Mouse (Mus musculus) layer of hippocampus, adult 9-10 months (tissue): ENCODE results near the gene Rps24.

Experiments
- DNase-seq: peaks from one replicate; pipeline ENCODE4 v3.0.0; 2022; ENCODE audit warnings: low spot score

Gene Rps24

DNA sequence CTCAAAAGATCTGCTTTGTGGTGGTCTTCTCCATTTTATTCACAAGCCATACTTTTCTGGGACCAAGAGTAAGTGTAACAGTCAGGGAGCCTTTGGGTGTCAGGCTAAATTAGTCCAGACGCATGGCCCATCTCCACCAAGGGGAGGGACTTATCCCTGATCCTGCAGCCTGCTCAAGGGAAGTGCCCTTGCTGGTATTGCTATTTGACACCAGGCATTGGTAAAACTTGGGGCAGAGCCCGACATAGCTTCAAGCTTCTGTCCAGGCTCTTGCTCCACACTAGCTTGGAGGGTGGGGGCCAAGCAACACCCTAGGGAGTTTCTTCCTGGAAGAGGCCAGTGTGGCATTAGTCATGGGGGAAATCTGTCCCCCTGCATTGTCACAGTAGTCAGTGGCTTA lies 23.8 kb downstream of the Rps24 start:
- DNase-seq = no peak

DNA sequence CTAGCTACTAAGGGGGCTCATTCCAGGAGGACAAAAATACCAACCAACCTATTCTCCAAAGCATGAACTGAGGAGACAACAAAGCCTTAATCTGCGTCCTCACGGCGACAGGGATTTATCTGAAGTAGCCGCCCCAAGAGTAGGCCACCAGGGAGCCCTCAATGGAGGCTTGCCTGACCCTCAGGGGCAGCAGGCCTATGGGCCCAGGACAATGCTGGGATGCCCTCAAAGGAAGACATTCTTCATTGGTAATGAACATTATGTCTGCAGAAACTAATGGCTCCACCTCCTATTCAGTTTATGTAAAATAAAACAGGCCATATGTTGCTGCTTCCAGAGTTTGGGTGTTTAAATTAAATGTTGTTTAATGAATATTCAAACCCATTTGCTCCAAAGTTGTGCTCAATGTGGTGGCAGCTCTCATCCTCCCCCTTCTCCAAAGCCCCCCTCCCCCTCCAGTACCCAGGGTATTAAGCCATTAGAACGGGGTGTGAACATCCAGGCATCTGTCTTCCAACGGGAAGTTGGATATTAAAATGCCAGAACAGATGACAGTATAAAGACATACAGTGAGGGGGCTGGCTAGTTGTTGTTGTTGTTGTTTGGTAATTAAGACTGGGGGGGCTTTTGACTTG lies 25.7 kb downstream of the Rps24 start:
- no peak for DNase-seq

DNA sequence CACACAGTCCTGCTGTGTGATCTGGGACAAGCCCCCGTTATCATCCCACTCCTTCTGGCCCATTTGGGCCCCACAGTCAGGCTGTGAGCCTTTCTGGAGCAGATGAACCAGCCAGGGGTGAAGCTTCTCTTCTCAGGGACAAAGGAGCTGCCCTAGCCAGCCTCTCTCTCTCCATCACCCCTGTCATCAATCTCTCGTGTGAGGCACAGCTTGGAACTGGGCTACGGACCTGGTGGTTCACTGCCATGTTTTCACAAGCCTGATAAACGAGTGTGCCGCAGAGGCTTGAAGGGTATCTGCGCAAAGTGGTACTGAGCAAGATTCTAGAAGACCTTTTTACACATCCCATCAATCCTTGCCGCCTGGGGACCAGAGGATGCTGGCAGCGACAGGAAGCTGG lies 34.7 kb downstream of the Rps24 start:
- no peak for DNase-seq

DNA sequence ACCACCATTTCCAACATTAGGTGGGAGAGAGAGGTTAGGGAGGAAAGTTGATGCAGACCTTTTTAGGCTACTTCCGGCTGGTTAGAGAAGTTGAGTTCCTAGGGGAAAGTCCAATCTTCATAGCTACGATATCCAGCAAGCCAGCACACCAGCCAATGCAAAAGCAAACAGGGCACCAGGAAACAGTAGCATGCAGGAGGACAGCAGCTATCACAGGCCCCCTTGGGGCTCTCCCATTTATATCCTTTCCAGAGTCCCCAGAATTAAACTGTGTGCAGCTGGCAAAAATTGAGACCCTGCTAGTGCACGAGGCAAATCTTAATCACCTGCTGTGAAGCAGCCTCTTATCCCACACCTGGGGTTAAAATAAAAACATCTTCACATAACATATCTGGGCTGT lies 38.2 kb downstream of the Rps24 start:
- no peak for DNase-seq

- DNase-seq = no peak
Observed at GRCm38 (mm10) chr14:24525677-24526415, 38.9 kb downstream of the Rps24 start.

DNA sequence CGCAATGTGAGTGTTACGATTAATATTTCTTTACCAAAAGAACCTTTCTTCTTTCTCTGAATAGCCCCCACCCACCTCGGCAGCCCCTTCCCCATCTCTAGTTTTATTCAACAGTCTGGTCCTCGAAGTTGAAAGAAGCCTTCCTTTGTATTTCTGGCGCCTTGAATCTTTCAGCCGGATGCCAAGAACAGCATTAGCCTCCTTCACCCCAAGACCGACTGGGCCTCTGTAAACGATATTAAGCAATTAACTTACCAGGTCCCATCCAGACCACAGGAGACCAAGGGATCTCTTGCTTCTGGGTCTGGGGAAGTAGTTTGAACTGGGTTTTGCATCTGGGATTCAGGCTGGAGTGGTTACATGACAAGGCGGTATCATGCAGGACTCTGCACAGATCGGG lies 39.5 kb downstream of the Rps24 start:
- no peak for DNase-seq

DNA sequence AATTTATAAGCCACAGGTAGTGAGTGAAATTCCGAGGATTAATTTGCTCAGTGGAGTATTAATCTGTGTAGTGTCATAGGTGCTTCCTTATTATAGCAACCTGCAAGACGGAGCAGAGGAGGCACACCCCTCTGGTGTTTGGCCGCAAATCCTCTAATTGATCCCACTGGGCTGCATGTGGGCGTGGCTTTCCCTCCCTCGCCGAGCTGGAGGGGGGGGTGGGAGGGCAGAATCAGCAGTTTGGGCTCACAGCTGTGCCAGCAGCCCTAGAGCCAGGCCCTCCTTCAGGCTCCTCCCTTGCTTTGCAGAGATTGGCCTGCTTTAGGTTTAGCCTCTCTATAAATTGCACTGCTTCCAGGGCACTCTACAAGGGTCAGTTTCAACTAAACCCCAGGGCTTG lies 43.3 kb downstream of the Rps24 start:
- DNase-seq = no peak

DNA sequence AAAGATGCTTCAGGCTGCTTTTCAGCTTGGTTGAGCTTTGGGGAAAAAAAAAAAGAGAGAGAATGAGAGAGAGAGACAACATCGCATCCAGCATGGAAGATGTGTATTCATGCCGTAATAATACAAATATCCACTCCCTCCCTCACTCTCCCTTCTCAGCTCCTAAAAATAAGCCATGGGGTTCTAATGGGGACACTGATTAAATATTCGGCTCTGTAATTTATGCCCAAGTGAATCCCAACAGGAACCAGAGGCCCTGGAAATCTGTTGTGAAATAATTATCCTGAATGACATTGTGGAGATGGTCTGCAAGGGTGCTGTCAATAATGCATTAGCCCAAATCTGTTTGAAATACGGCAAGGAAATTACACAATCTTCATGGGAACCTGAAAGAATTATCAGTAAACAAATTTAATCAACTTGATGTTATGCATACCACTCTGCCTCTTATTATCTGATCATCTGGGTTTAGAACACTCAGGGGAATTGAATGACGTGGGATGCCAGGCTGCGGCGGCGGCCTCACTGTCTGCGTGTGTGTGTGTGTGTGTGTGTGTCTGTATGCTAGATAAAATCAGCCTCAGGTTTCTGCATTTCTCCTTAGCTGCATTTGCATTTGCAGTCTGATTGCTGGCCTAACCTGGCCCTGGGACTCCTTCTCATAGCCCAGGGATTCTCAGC lies 48.1 kb downstream of the Rps24 start:
- DNase-seq = no peak

- DNase-seq = no peak
Observed at GRCm38 (mm10) chr14:24542901-24543300, 56.0 kb downstream of the Rps24 start.

- DNase-seq = no peak
Observed at GRCm38 (mm10) chr14:24544057-24544456, 57.1 kb downstream of the Rps24 start.
